Mouse (Mus musculus) midbrain, embryonic 14.5 days (tissue): ENCODE measurements around the gene Gys1. TPM values are rescaled to one million over a fixed set of nuclear protein-coding genes. Genes with fewer than 3 reads are reported as not detected.

Experiments
- ATAC-seq: fragments of 200-750 bp; cut with Nextera tagmentation; 2 replicates; pipeline ENCODE4 v1.8.0; 2017; ENCODE audit warnings: moderate number of reproducible peaks, moderate library complexity; ENCODE audit not compliant: low FRiP score, low TSS enrichment
- DNase-seq: peaks from one replicate; pipeline ENCODE4 v3.0.0-alpha.2; 2015
- H3K27ac ChIP-seq: fragments of 300-500 bp; sonication (generic); replicated peaks from 2 replicates; pipeline ENCODE4 v1.5.1; 2014; ENCODE audit warnings: mild to moderate bottlenecking, low read depth, low read length, moderate library complexity
- H3K27me3 ChIP-seq: fragments of 300-500 bp; sonication (generic); 2 replicates; pipeline ENCODE4 v1.6.1; 2014; ENCODE audit warnings: low read length, control low read depth, mixed read lengths; ENCODE audit not compliant: control insufficient read depth, insufficient read depth
- H3K36me3 ChIP-seq: fragments of 300-500 bp; sonication (generic); 2 replicates; pipeline ENCODE4 v1.6.1; 2014; ENCODE audit warnings: low read length, control low read depth; ENCODE audit not compliant: control insufficient read depth, insufficient read depth
- H3K4me1 ChIP-seq: fragments of 300-500 bp; sonication (generic); 2 replicates; pipeline ENCODE4 v1.6.1; 2014; ENCODE audit warnings: mild to moderate bottlenecking, antibody characterized with exemption, low read length, control low read depth; ENCODE audit not compliant: control insufficient read depth, insufficient read depth
- H3K4me2 ChIP-seq: fragments of 300-500 bp; sonication (generic); 2 replicates; pipeline ENCODE4 v1.6.1; 2014; ENCODE audit warnings: mild to moderate bottlenecking, low read length, moderate library complexity
- H3K4me3 ChIP-seq: fragments of 300-500 bp; sonication (generic); replicated peaks from 2 replicates; pipeline ENCODE4 v1.5.1; 2014; ENCODE audit warnings: low read depth, low read length
- H3K9ac ChIP-seq: fragments of 300-500 bp; sonication (generic); replicated peaks from 2 replicates; pipeline ENCODE4 v1.6.1; 2014; ENCODE audit warnings: mild to moderate bottlenecking, low read length, moderate library complexity
- H3K9me3 ChIP-seq: fragments of 300-500 bp; sonication (generic); 2 replicates; pipeline ENCODE4 v1.6.1; 2016; ENCODE audit warnings: low read length, control low read depth, mixed read lengths; ENCODE audit not compliant: control insufficient read depth
- WGBS: fragments of 180-500 bp; shearing (Covaris S2); extraction: QIAGEN DNeasy Blood & Tissue Kit; methylation state at CpG from one replicate; pipeline ENCODE4 v1.1.7; 2014; 5-methylcytosine and 5-hydroxymethylcytosine counted together
- polyA plus RNA-seq: library from polyadenylated mRNA; unstranded; fragments of >200 nt; fragmentation: Nextera tagmentation; extraction: Ambion mirVana; gene quantifications from 2 replicates; pipeline ENCODE4 v1.2.1, GENCODE M21; 2014

Gene Gys1
- polyA plus RNA-seq, 1 experiment from 2014 or later = 15.5 TPM

GRCm38 (mm10) chr7:45463987-45464778 is 29.5 kb downstream of the Gys1 start:
- no peak overlapping the region for H3K27ac ChIP-seq
- H3K4me3 ChIP-seq = no peak overlapping the region
- no peaks in the 10 kb centered on the region for H3K9me3 ChIP-seq
- WGBS = 97% methylated on average over 7 of the region's 7 CpGs
- no peak overlapping the region for H3K9ac ChIP-seq
- no peaks in the 10 kb centered on the region for H3K27me3 ChIP-seq
- no peak for DNase-seq
- ATAC-seq = no peak
- no peak overlapping the region for H3K4me2 ChIP-seq
- H3K4me1 ChIP-seq = peaks cover 24% of the 10 kb centered on the region
- H3K36me3 ChIP-seq = peaks cover 34% of the 10 kb centered on the region

GRCm38 (mm10) chr7:45465112-45465511 is 30.5 kb downstream of the Gys1 start:
- peak overlapping the region; percentile 95; the same call in 1 of the 2 replicates for H3K4me2 ChIP-seq
- no peaks in the 10 kb centered on the region for H3K9me3 ChIP-seq
- H3K27me3 ChIP-seq = no peaks in the 10 kb centered on the region
- WGBS = 97% methylated on average over 12 of the region's 12 CpGs
- H3K4me1 ChIP-seq = peaks cover 23% of the 10 kb centered on the region
- no peak overlapping the region for H3K27ac ChIP-seq
- ATAC-seq (no peak), DNase-seq (no peak)
- H3K36me3 ChIP-seq = peaks cover 34% of the 10 kb centered on the region
- H3K9ac ChIP-seq = no peak overlapping the region
- H3K4me3 ChIP-seq = 0 out of 2 replicates have a peak overlapping the region, but pooled peaks have one; percentile 84

DNA sequence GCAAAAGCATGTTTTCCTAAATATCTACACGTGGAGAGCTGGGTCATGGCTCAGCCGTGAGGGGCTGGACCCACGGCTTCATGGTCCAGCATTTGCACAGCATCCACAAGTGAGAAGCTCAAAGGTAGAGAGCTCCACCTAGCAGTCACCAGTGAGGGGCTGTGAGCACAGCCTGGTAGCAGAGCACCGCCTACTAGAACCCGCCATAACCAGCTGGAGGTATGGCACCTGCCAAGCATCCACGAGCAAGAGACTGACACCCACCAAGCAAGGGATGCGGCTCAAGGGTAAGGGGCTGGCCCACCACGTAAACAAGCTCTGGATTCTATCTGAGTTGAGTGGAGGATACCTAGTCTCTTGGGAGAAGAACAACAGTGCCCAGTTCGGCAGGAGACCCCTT is 30.9 kb downstream of the Gys1 start:
- H3K4me2 ChIP-seq = peak overlapping the region; percentile 95
- ATAC-seq = no peak

DNA sequence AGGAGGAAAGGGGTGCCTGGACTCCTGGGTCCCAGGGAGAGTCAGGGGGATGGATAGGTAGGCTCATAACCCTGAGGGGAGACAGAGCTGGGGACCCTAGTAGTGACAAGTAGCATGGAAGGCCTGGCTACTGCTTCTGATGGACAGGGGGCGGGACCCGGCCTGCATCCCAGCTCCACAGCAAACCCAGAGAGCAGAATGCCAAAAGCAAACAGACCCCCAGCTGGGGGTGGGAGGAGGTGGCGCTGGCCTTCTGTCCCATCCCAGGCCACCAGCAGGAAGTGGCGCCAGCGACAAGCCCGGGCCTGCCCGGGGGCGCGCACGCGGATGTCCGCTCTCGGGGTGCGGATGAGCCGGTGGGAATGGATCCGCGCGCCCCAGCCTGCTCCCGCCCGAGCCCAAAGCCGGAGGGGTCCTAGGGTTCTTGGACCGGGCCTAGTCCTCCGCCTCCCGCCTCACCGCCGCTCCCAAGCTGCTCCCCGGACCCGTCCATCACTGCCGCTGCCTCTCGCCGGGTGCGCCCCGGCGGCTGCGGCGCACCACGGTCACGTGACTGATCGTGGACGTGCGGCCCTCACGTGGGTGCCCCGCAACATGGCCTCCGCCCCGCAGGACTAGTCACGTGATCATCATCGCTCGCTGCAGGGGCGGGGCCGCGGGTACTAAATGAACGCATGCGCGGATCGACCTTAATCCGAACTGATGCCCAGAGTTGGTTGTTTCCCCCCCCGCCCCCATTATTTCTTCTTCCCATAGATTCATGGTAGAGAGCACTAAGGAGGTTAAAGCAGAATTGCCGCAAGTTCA is 31.8 kb downstream of the Gys1 start, which contains the start of gene Bax:
Bax (minus strand) TSS at position 616 of the 807 bp plus-strand sequence.
- peak within 1 kb of the TSS; percentile 84 for H3K9ac ChIP-seq
- H3K27ac ChIP-seq = peak within 1 kb of the TSS; percentile 77
- WGBS = under 1% methylated on average over 58 of the region's 58 CpGs
- no peaks in the 10 kb centered on the region for H3K27me3 ChIP-seq
- peak within 1 kb of the TSS; percentile 95 for H3K4me2 ChIP-seq
- peak; percentile 87 for ATAC-seq
- H3K4me3 ChIP-seq = peak within 1 kb of the TSS; percentile 84
- no peaks in the 10 kb centered on the region for H3K9me3 ChIP-seq
- DNase-seq = peak; percentile 100
- H3K4me1 ChIP-seq = peaks cover 12% of the 10 kb centered on the region
- peaks cover 33% of the 10 kb centered on the region for H3K36me3 ChIP-seq

More for the DNA sequence above, 30.9 kb downstream of the Gys1 start:
- peak overlapping the region; percentile 84 for H3K9ac ChIP-seq
- H3K27me3 ChIP-seq = no peaks in the 10 kb centered on the region
- no peaks in the 10 kb centered on the region for H3K9me3 ChIP-seq
- peaks cover 34% of the 10 kb centered on the region for H3K36me3 ChIP-seq
- no peak overlapping the region for H3K27ac ChIP-seq
- no peak for DNase-seq
- H3K4me1 ChIP-seq = peaks cover 18% of the 10 kb centered on the region
- H3K4me3 ChIP-seq = peak overlapping the region; percentile 84
- 80% methylated on average over 9 of the region's 9 CpGs for WGBS

GRCm38 (mm10) chr7:45467090-45467670 is 32.5 kb downstream of the Gys1 start:
- WGBS = 31% methylated on average over 7 of the region's 7 CpGs
- Histone ChIP-seq H3K9me3 (no peaks in the 10 kb centered on the region), H3K27ac (no peak overlapping the region), H3K9ac (no peak overlapping the region; the same call in 1 of the 2 replicates), H3K36me3 (peaks cover 27% of the 10 kb centered on the region), H3K4me1 (peaks cover 12% of the 10 kb centered on the region), H3K4me3 (peak overlapping the region; percentile 84), H3K4me2 (peak overlapping the region; percentile 95), H3K27me3 (no peaks in the 10 kb centered on the region)
- no peak for DNase-seq
- peak; percentile 61 for ATAC-seq

DNA sequence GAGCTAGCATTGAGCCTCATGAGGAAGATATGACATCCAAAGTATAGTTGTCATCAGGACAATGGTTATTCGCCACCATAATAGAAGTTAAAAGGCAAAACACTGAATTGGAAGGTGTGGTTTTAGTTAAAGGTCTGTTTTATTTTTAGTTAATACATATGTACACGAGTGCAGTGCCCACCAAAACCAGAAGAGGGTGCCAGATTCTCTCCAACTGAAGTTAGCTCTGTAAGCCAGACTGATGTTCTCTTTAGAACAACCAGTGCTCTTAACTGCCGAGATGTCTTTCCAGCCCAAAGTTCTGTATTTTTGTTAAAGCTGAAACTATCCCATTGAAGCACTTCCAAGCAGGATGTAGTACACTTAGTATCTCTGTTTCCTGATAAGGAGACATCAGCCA is 36.2 kb downstream of the Gys1 start:
- 8% methylated on average over 3 of the region's 3 CpGs for WGBS
- Histone ChIP-seq H3K4me2 (no peak overlapping the region), H3K9ac (no peak overlapping the region), H3K27ac (no peak overlapping the region), H3K4me1 (peaks cover 4% of the 10 kb centered on the region), H3K27me3 (no peaks in the 10 kb centered on the region), H3K36me3 (no peaks in the 10 kb centered on the region), H3K4me3 (no peak overlapping the region), H3K9me3 (no peaks in the 10 kb centered on the region)
- DNase-seq = peak; percentile 91
- ATAC-seq = no peak

DNA sequence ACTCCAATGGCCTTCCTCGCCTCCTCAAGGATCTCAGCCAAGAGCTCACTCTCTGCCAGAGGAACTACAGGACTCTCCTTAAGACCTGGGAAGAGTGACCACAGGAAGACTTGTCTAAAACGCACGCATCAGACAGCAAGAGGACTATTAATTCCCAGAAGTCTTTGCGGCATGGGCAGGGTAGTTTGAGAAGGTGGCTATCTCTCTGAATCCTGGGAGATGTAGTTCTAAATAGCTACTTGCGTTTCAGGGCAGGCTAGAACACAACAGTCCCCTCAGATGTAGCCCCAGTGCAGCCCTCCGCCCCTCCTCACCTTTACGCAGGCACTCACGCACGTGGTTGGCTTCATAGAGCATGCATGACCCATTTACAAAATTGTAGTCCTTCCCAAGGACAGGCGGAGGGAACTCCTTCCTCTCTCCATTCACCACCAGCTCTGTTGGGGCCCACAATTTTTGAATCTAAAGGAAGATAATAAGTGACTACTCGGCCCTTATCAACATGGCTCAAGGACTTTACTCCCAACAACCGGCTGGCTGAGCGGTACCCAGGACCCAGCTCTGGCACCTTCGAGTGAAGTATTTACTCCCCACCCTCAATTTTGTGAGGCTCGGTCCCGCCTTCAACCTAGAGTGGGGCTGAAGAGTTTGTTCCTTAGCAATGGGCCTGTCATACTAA is 40.8 kb downstream of the Gys1 start:
- DNase-seq (peak; percentile 36), ATAC-seq (no peak)
- H3K27ac ChIP-seq = no peak overlapping the region
- 78% methylated on average over 16 of the region's 16 CpGs for WGBS
- H3K9ac ChIP-seq = no peak overlapping the region
- no peaks in the 10 kb centered on the region for H3K27me3 ChIP-seq
- no peak overlapping the region for H3K4me3 ChIP-seq
- H3K9me3 ChIP-seq = no peaks in the 10 kb centered on the region
- H3K4me2 ChIP-seq = 0 out of 2 replicates have a peak overlapping the region, but pooled peaks have one; percentile 4
- H3K36me3 ChIP-seq = no peaks in the 10 kb centered on the region
- no peaks in the 10 kb centered on the region for H3K4me1 ChIP-seq

- no peaks in the 10 kb centered on the region for H3K9me3 ChIP-seq
- no peaks in the 10 kb centered on the region for H3K27me3 ChIP-seq
- DNase-seq (no peak), ATAC-seq (no peak)
- no peak overlapping the region for H3K4me3 ChIP-seq
- H3K27ac ChIP-seq = no peak overlapping the region
- no peak overlapping the region for H3K9ac ChIP-seq
- H3K36me3 ChIP-seq = no peaks in the 10 kb centered on the region
- no peaks in the 10 kb centered on the region for H3K4me1 ChIP-seq
- H3K4me2 ChIP-seq = no peak overlapping the region
- 47% methylated on average over 1 of the region's 1 CpGs for WGBS
Measured at GRCm38 (mm10) chr7:45476453-45476852, 41.8 kb downstream of the Gys1 start.
